Mouse (Mus musculus): ENCODE data around the gene Cacng7.

The Cacng7 gene

GRCm38 (mm10) chr7:3302556-3303275, 30.0 kb upstream of the Cacng7 start:
- no peak for DNase-seq (ENCODE audit: extremely low spot score, low read depth, low spot score)

- no peak for DNase-seq (ENCODE audit: extremely low spot score, low read depth, low spot score)
Observed at GRCm38 (mm10) chr7:3303276-3303781, 29.4 kb upstream of the Cacng7 start.

GRCm38 (mm10) chr7:3303789-3304188, 29.0 kb upstream of the Cacng7 start:
- no peak for DNase-seq (ENCODE audit: extremely low spot score, low read depth, low spot score)

- no peak for DNase-seq (ENCODE audit: extremely low spot score, low read depth, low spot score)
Observed at GRCm38 (mm10) chr7:3304298-3304697, 28.5 kb upstream of the Cacng7 start.

GRCm38 (mm10) chr7:3306400-3306799, 26.4 kb upstream of the Cacng7 start:
- DNase-seq (ENCODE audit: extremely low spot score, low read depth, low spot score) = no peak

GRCm38 (mm10) chr7:3308646-3309045, 24.1 kb upstream of the Cacng7 start:
- DNase-seq (ENCODE audit: extremely low spot score, low read depth, low spot score) = no peak

- DNase-seq (ENCODE audit: extremely low spot score, low read depth, low spot score) = no peak
Observed at GRCm38 (mm10) chr7:3310233-3310632, 22.5 kb upstream of the Cacng7 start.

GRCm38 (mm10) chr7:3313571-3313970, 19.2 kb upstream of the Cacng7 start:
- DNase-seq (ENCODE audit: extremely low spot score, low read depth, low spot score) = no peak

GRCm38 (mm10) chr7:3314121-3314520, 18.6 kb upstream of the Cacng7 start:
- DNase-seq (ENCODE audit: extremely low spot score, low read depth, low spot score) = no peak

- no peak for DNase-seq (ENCODE audit: extremely low spot score, low read depth, low spot score)
Observed at GRCm38 (mm10) chr7:3317704-3318103, 15.1 kb upstream of the Cacng7 start.

GRCm38 (mm10) chr7:3320856-3321255, 11.9 kb upstream of the Cacng7 start:
- no peak for DNase-seq (ENCODE audit: extremely low spot score, low read depth, low spot score)

GRCm38 (mm10) chr7:3323826-3324225, 8.9 kb upstream of the Cacng7 start:
- no peak for DNase-seq (ENCODE audit: extremely low spot score, low read depth, low spot score)

GRCm38 (mm10) chr7:3327961-3328360, 4.8 kb upstream of the Cacng7 start:
- no peak for DNase-seq (ENCODE audit: extremely low spot score, low read depth, low spot score)

- no peak for DNase-seq (ENCODE audit: extremely low spot score, low read depth, low spot score)
Observed at GRCm38 (mm10) chr7:3329776-3330546, 2.8 kb upstream of the Cacng7 start.

GRCm38 (mm10) chr7:3331171-3331570, 1.6 kb upstream of the Cacng7 start:
- no peak for DNase-seq (ENCODE audit: extremely low spot score, low read depth, low spot score)

- no peak for DNase-seq (ENCODE audit: extremely low spot score, low read depth, low spot score)
Observed at GRCm38 (mm10) chr7:3331581-3332223, 1.1 kb upstream of the Cacng7 start.

- DNase-seq (ENCODE audit: extremely low spot score, low read depth, low spot score) = no peak
Observed at GRCm38 (mm10) chr7:3332224-3332615, 535 bp upstream of the Cacng7 start.

GRCm38 (mm10) chr7:3333542-3333941, 787 bp downstream of the Cacng7 start:
- no peak for DNase-seq (ENCODE audit: extremely low spot score, low read depth, low spot score)

GRCm38 (mm10) chr7:3336412-3336811, 3.7 kb downstream of the Cacng7 start:
- DNase-seq (ENCODE audit: extremely low spot score, low read depth, low spot score) = no peak

- DNase-seq (ENCODE audit: extremely low spot score, low read depth, low spot score) = no peak
Observed at GRCm38 (mm10) chr7:3338286-3338935, 5.7 kb downstream of the Cacng7 start.

GRCm38 (mm10) chr7:3339010-3339409, 6.3 kb downstream of the Cacng7 start:
- no peak for DNase-seq (ENCODE audit: extremely low spot score, low read depth, low spot score)
